Mouse (Mus musculus) MEL (cell line): ENCODE measurements around the gene Arid5b.

Experiments
- CTCF ChIP-seq, 3 experiments: IDR thresholded peaks in 2 of 3; conservative IDR thresholded peaks in 1 of 3; 2 replicates each; pipeline ENCODE4 v1.5.1; 2011 to 2012; ENCODE audit warnings: low read length in 3 of 3, low read depth in 2 of 3, mild to moderate bottlenecking in 2 of 3, improper control_type of control experiment in 1 of 3, inconsistent platforms in 1 of 3, mixed read lengths in 1 of 3, moderate library complexity in 1 of 3; ENCODE audit not compliant: control insufficient read depth in 1 of 3, insufficient read depth in 1 of 3, poor library complexity in 1 of 3, severe bottlenecking in 1 of 3
- GATA1 ChIP-seq: IDR thresholded peaks from 2 replicates; pipeline ENCODE4 v1.6.1; 2011; ENCODE audit warnings: low read depth, low read length, improper control_type of control experiment
- KAT2A ChIP-seq: conservative IDR thresholded peaks from 2 replicates; pipeline ENCODE4 v1.6.1; 2012; ENCODE audit warnings: low read depth, low read length, improper control_type of control experiment, inconsistent platforms
- POLR2A ChIP-seq, 2 experiments: IDR thresholded peaks; 2 replicates each; pipeline ENCODE4 v1.6.1; 2011 to 2012; ENCODE audit warnings: low read length in 2 of 2, mild to moderate bottlenecking in 2 of 2, control low read depth in 1 of 2, improper control_type of control experiment in 1 of 2, low read depth in 1 of 2, moderate library complexity in 1 of 2; ENCODE audit not compliant: control insufficient read depth in 1 of 2, insufficient read depth in 1 of 2, poor library complexity in 1 of 2

- TF ChIP-seq CTCF (IDR thresholded peaks at IDR 0.05 in 2 of 3, conservative IDR thresholded peaks at IDR 0.05 in 1 of 3; ENCODE audit: control insufficient read depth in 1 of 3, insufficient read depth in 1 of 3, low read depth in 2 of 3, low read length in 3 of 3, poor library complexity in 1 of 3, severe bottlenecking in 1 of 3), result no peak
- no peak for TF ChIP-seq KAT2A
- no peak for TF ChIP-seq POLR2A (IDR thresholded peaks at IDR 0.05; ENCODE audit: control insufficient read depth in 1 of 2, insufficient read depth in 1 of 2, low read depth in 1 of 2, low read length in 2 of 2, poor library complexity in 1 of 2)
- no peak for TF ChIP-seq GATA1
Measured at GRCm38 (mm10) chr10:68168613-68169012, 109.9 kb downstream of the Arid5b start.
